Mouse (Mus musculus) forebrain, embryonic 10.5 days (tissue): ENCODE measurements around the gene Kcnj11. TPM values are rescaled to one million over a fixed set of nuclear protein-coding genes. Genes with fewer than 3 reads are reported as not detected.
A peak's percentile ranks its signal among the peaks of the same experiment; 100 is the strongest.

Experiments
- DNase-seq: peaks from one replicate; pipeline ENCODE4 v3.0.0-alpha.2; 2017; ENCODE audit warnings: low spot score; ENCODE audit errors: extremely low spot score
- H3K27ac ChIP-seq: fragments of 300-500 bp; sonication (generic); 2 replicates; pipeline ENCODE4 v1.5.1; 2016; ENCODE audit warnings: mild to moderate bottlenecking
- H3K27me3 ChIP-seq: fragments of 300-500 bp; sonication (generic); 2 replicates; pipeline ENCODE4 v1.6.1; 2016; ENCODE audit warnings: mild to moderate bottlenecking; ENCODE audit not compliant: poor library complexity, severe bottlenecking
- H3K36me3 ChIP-seq: fragments of 300-500 bp; sonication (generic); replicated peaks from 2 replicates; pipeline ENCODE4 v1.6.1; 2016; ENCODE audit warnings: mild to moderate bottlenecking, moderate library complexity
- H3K4me1 ChIP-seq: fragments of 300-500 bp; sonication (generic); 2 replicates; pipeline ENCODE4 v1.6.1; 2016
- H3K4me3 ChIP-seq: fragments of 300-500 bp; sonication (generic); 2 replicates; pipeline ENCODE4 v1.5.1; 2016; ENCODE audit warnings: mild to moderate bottlenecking, moderate library complexity
- H3K9me3 ChIP-seq: fragments of 300-500 bp; sonication (generic); 2 replicates; pipeline ENCODE4 v1.6.1; 2016; ENCODE audit warnings: mild to moderate bottlenecking, moderate library complexity
- WGBS: fragments of 180-500 bp; shearing (Covaris S2); methylation state at CpG from one replicate; pipeline ENCODE4 v1.1.7; 2016; 5-methylcytosine and 5-hydroxymethylcytosine counted together
- polyA plus RNA-seq: library from polyadenylated mRNA; unstranded; fragments of >200 nt; fragmentation: Nextera tagmentation; extraction: Ambion mirVana; gene quantifications from 2 replicates; pipeline ENCODE4 v1.2.1, GENCODE M21; 2016

The Kcnj11 gene
- polyA plus RNA-seq, 1 experiment from 2014 or later = 0.12 TPM

GRCm38 (mm10) chr7:46098919-46099286, 1.7 kb downstream of the Kcnj11 start:
- H3K9me3 ChIP-seq = no peaks in the 10 kb centered on the region
- DNase-seq = no peak
- 95% methylated on average over 19 of the region's 19 CpGs for WGBS
- H3K27ac ChIP-seq = no peak overlapping the region
- no peak overlapping the region for H3K4me3 ChIP-seq
- H3K36me3 ChIP-seq = no peaks in the 10 kb centered on the region
- H3K27me3 ChIP-seq = peaks cover 67% of the 10 kb centered on the region
- H3K4me1 ChIP-seq = peaks cover 15% of the 10 kb centered on the region

DNA sequence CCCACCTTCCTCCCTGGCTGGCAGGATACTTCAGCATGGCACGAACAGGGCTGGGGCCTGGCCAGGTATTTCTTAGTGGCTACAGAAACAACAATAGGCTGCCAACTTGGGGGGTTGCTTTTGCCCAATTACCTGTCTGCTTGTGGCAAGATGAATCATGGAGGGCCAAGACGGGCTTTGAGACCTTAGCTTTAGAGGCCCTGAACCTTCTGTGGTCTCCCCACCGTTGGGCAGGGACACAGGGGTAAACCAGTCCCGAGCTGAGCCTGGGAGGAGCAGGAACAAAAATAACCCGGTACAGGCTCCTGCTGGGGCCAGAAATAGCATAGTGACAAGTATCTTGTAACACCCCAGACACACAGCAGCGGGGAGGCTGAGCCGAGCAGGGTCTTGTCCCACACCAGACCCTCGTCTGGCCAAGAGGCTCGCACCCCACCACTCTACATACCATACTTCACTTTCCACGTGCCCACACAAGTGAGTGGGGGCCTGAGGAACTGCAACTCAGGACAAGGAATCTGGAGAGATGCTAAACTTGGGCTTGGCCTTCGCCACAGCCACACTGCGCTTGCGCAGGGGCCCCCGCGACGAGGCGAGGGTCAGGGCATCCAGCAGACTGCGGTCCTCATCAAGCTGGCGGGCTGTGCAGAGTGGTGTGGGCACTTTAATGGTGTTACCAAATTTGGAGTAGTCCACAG, 2.2 kb downstream of the Kcnj11 start:
- WGBS = 84% methylated on average over 19 of the region's 19 CpGs
- Histone ChIP-seq H3K27ac (no peak overlapping the region), H3K27me3 (peaks cover 72% of the 10 kb centered on the region)

DNA sequence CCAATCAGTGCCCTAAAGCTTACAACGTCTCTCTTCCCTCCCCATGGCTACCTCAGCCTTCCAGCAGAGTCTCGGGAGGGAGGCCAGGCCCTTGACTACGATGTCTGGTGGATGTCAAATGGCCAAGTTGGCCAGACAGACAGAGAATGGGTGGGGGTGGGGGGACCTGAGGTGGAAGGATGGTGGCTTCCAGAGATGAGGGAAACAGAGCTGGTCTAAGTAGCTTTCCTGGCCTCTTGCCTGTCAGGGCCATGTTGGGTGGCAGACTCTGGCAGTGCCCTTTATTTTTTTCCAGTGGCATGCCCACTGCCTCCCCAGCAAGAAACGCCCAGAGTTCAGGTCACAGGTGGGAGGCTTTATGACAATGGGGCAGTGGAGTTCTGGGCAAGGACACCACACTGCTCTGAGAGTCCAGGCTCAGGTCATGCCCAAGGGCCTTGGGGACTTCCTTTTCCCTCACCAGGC, 3.2 kb downstream of the Kcnj11 start:
- no peak for DNase-seq
- Histone ChIP-seq H3K9me3 (no peaks in the 10 kb centered on the region), H3K27me3 (peaks cover 82% of the 10 kb centered on the region), H3K4me3 (no peak overlapping the region), H3K36me3 (no peaks in the 10 kb centered on the region), H3K4me1 (peaks cover 24% of the 10 kb centered on the region), H3K27ac (no peak overlapping the region)
- 76% methylated on average over 4 of the region's 4 CpGs for WGBS

More for the DNA sequence above, 2.2 kb downstream of the Kcnj11 start:
- DNase-seq = no peak
- H3K36me3 ChIP-seq = no peaks in the 10 kb centered on the region
- H3K9me3 ChIP-seq = no peaks in the 10 kb centered on the region
- peaks cover 16% of the 10 kb centered on the region for H3K4me1 ChIP-seq
- no peak overlapping the region for H3K4me3 ChIP-seq

DNA sequence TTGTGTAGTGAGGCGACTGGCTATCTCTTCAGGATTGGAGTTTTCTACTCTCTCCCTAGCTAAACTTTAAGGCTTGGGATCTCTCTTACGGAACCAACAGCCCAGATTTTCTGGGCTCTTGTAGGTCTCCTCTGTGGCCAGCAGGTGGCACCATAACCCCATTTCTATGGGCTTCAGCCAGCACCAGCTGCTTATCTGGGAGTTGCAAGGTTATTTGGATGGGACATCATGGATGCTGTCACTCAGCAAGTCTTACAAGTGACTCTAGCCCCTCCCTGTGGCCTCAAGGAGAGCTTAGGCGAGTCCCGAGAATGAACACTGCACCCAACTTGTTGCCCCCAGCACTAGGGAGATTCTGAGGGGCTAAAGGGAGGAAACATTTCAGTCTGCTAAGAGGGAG, 4.4 kb downstream of the Kcnj11 start:
- WGBS = 5% methylated on average over 4 of the region's 4 CpGs
- H3K4me3 ChIP-seq = no peak overlapping the region
- peak; percentile 70 for DNase-seq
- peaks cover 24% of the 10 kb centered on the region for H3K4me1 ChIP-seq
- no peaks in the 10 kb centered on the region for H3K36me3 ChIP-seq
- H3K9me3 ChIP-seq = no peaks in the 10 kb centered on the region
- H3K27ac ChIP-seq = no peak overlapping the region
- peaks cover 92% of the 10 kb centered on the region for H3K27me3 ChIP-seq

GRCm38 (mm10) chr7:46092803-46093202, 7.8 kb downstream of the Kcnj11 start:
- H3K4me3 ChIP-seq = no peak overlapping the region
- no peak overlapping the region for H3K27ac ChIP-seq
- H3K36me3 ChIP-seq = no peaks in the 10 kb centered on the region
- peaks cover 8% of the 10 kb centered on the region; the same call in 1 of the 2 replicates for H3K9me3 ChIP-seq
- WGBS = 31% methylated on average over 8 of the region's 8 CpGs
- H3K4me1 ChIP-seq = peaks cover 12% of the 10 kb centered on the region
- DNase-seq = no peak
- peaks cover 73% of the 10 kb centered on the region for H3K27me3 ChIP-seq

GRCm38 (mm10) chr7:46088241-46088640, 12.3 kb downstream of the Kcnj11 start:
- Histone ChIP-seq H3K27ac (no peak overlapping the region), H3K4me1 (peaks cover 10% of the 10 kb centered on the region), H3K36me3 (peaks cover 20% of the 10 kb centered on the region), H3K4me3 (no peak overlapping the region), H3K9me3 (peaks cover 8% of the 10 kb centered on the region; the same call in 1 of the 2 replicates), H3K27me3 (peaks cover 27% of the 10 kb centered on the region)
- no peak for DNase-seq
- WGBS = 91% methylated on average over 6 of the region's 6 CpGs

DNA sequence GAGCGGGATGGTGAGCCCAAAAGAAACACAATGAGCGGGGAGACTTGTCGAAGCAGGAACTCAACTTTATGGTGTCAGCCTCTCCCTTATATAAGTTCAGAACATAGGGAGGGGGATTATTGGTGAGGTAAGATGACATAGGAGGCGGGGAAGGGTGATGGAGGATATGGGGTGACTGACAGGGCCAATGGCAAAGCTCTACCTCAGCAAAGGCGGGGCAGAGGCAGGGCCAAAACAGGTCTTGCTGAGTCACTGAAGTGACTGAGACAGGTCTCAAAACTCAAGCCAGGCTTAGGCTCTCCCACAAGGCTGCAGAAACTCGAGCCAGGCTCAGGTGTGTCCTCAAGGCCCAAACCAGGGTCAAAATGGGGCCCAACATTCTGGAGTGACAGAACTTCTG, 14.2 kb downstream of the Kcnj11 start:
- no peak overlapping the region for H3K4me3 ChIP-seq
- no peak overlapping the region for H3K27ac ChIP-seq
- H3K4me1 ChIP-seq = peaks cover 2% of the 10 kb centered on the region; the same call in 1 of the 2 replicates
- peaks cover 11% of the 10 kb centered on the region; the same call in 1 of the 2 replicates for H3K27me3 ChIP-seq
- WGBS = 86% methylated on average over 6 of the region's 6 CpGs
- peaks cover 39% of the 10 kb centered on the region for H3K36me3 ChIP-seq
- no peak for DNase-seq
- H3K9me3 ChIP-seq = peaks cover 8% of the 10 kb centered on the region; the same call in 1 of the 2 replicates

DNA sequence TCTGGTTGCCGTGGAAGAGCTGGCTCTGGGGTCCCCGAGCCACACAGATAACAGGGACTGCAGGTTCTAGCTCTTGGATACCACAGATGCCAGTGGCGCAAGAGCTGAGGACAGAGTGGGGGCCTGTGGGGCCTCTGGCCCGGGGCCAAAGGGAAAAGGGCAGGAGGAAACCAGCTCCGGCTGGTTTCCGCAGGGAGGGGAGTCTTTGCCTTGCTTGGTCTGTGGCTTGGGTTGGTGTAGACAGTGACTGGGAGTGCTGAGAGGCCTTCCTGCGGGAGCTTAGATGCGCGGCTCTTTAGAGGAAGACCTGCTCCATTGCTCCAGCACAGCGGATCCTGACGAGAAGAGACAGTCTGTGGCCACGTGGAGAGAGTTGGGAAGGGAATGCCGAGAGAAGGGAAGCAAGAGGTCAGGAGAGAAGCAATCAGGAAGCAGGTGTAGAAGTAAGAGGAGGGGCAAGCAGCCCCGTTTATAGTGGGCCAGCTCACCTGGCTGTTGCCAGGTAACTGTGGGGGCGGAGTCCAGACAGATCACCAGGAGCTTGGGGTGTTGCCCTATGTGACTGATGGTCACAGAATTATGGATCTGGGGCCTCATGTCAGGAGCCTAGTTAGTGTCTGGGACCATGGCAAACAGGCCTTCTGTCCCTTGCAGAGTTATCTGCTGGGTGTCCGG, 15.6 kb downstream of the Kcnj11 start:
- Histone ChIP-seq H3K9me3 (peaks cover 8% of the 10 kb centered on the region; the same call in 1 of the 2 replicates), H3K36me3 (peaks cover 53% of the 10 kb centered on the region), H3K4me1 (peaks cover 2% of the 10 kb centered on the region; the same call in 1 of the 2 replicates), H3K4me3 (no peak overlapping the region), H3K27me3 (no peaks in the 10 kb centered on the region; the same call in 1 of the 2 replicates), H3K27ac (no peak overlapping the region)
- WGBS = 79% methylated on average over 16 of the region's 16 CpGs
- no peak for DNase-seq

DNA sequence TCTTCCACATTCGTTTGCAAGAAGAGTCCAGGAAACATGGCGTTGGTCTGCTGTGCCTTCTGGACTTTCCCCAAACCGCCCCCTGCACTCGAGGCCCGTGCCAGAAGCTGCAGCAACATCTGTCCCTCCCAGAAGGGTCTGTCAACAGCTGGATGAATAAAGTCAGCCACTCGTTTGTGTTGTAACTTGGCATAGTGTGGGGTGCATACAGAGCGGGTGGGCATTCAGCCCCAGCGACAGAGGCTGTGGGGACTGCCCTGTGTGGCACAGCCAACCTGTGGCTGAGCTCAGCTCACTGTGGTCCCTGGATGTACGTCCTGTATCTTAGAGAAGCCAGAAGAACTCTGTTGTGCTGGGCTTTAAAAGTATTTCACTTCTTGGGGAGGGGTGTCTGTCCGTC, 16.5 kb downstream of the Kcnj11 start:
- H3K4me1 ChIP-seq = peaks cover 2% of the 10 kb centered on the region; the same call in 1 of the 2 replicates
- DNase-seq = no peak
- H3K27me3 ChIP-seq = no peaks in the 10 kb centered on the region
- no peak overlapping the region for H3K27ac ChIP-seq
- H3K9me3 ChIP-seq = peaks cover 5% of the 10 kb centered on the region; the same call in 1 of the 2 replicates
- 93% methylated on average over 10 of the region's 10 CpGs for WGBS
- H3K36me3 ChIP-seq = peaks cover 62% of the 10 kb centered on the region
- H3K4me3 ChIP-seq = no peak overlapping the region

- WGBS = 92% methylated on average over 12 of the region's 12 CpGs
- DNase-seq = no peak
- H3K4me1 ChIP-seq = no peaks in the 10 kb centered on the region
- H3K9me3 ChIP-seq = no peaks in the 10 kb centered on the region
- H3K4me3 ChIP-seq = no peak overlapping the region
- no peak overlapping the region for H3K27ac ChIP-seq
- no peaks in the 10 kb centered on the region for H3K27me3 ChIP-seq
- H3K36me3 ChIP-seq = peaks cover 98% of the 10 kb centered on the region
Measured at GRCm38 (mm10) chr7:46077675-46078074, 22.9 kb downstream of the Kcnj11 start.

DNA sequence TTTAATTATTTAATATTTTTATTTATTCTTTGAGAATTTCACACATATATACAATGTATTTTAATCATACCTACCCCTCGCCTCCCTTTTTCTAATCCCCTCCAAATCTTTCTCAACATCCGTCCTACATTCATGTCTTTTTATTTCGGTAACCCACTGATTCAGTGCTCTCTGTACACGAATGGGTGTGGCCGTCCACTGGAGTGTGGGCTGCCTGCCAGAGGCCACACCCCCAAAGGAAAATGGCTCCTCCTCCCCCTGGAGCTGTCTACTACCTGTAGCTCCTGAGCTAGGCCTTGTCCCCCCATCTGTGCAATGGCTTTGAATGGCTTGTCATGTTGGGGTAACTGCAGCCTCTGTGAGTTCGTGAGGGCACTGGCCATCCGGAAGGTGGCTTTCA, 23.7 kb downstream of the Kcnj11 start:
- no peak overlapping the region for H3K27ac ChIP-seq
- H3K36me3 ChIP-seq = peaks cover 98% of the 10 kb centered on the region

DNA sequence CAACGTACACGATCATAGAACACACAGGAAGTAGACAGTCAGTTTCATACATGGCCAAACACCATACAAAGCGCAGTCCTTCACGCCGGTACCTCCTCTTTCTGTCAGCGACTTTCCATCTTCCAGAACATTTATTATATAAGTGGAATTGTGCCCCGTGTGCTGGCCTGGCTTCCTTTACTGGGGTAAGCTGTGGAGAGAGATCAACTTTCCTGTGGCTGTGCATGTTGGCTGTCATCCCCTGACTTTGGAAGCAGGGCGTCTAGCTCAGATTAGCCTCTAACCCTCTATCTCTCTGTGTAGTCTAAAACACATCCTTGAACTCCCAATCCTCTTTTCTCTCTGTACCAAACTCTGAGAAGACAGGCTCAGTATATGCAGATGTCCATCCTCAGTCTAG, 31.7 kb downstream of the Kcnj11 start:
- Histone ChIP-seq H3K36me3 (peaks cover 99% of the 10 kb centered on the region), H3K9me3 (no peaks in the 10 kb centered on the region), H3K4me3 (no peak overlapping the region), H3K4me1 (no peaks in the 10 kb centered on the region), H3K27ac (no peak overlapping the region), H3K27me3 (no peaks in the 10 kb centered on the region)
- no peak for DNase-seq
- 96% methylated on average over 8 of the region's 8 CpGs for WGBS

More for the DNA sequence above, 23.7 kb downstream of the Kcnj11 start:
- 88% methylated on average over 7 of the region's 7 CpGs for WGBS
- Histone ChIP-seq H3K4me3 (no peak overlapping the region), H3K4me1 (no peaks in the 10 kb centered on the region), H3K9me3 (no peaks in the 10 kb centered on the region), H3K27me3 (no peaks in the 10 kb centered on the region)
- no peak for DNase-seq

- no peak overlapping the region for H3K27ac ChIP-seq
- H3K9me3 ChIP-seq = no peaks in the 10 kb centered on the region
- 96% methylated on average over 6 of the region's 6 CpGs for WGBS
- no peak for DNase-seq
- H3K27me3 ChIP-seq = no peaks in the 10 kb centered on the region
- peaks cover 100% of the 10 kb centered on the region for H3K36me3 ChIP-seq
- H3K4me3 ChIP-seq = no peak overlapping the region
- no peaks in the 10 kb centered on the region for H3K4me1 ChIP-seq
Measured at GRCm38 (mm10) chr7:46063296-46063695, 37.3 kb downstream of the Kcnj11 start.
